Mouse (Mus musculus): ENCODE data around the gene Cacna1a.

The Cacna1a gene

DNA sequence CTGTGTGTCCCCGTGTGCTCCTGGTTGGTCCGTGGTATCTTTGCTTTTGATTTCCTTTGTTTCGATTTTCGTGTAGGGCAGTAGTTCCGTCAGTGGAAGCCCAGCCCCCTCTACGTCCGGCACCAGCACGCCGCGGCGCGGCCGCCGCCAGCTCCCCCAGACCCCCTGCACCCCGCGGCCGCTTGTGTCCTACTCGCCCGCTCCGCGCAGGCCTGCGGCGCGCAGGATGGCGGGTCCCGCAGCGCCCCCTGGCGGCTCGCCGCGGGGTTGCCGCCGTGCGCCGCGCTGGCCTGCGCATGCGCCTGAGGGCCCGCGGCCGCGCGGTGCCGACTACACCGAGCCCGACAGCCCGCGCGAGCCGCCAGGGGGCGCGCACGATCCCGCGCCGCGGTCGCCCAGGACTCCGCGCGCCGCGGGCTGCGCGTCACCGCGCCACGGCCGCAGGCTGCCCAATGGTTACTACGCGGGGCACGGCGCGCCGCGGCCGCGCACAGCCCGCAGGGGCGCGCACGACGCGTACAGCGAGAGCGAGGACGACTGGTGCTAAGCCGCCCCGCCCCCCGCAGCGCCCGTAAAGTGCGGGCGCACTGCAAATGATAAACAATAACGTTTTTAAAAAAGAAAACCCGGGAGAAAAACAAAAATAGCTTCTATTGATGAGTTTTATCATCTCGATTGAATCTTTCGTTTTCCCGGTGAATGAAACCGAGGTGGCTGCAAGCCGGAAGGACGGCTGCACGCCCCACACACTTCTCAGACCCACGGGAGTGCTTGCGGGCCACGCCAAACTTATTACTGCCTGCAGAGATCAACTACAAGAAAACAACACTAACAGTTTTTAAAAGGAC lies 251.1 kb downstream of the Cacna1a start:
- DNase-seq: peak; percentile 95 to 98

DNA sequence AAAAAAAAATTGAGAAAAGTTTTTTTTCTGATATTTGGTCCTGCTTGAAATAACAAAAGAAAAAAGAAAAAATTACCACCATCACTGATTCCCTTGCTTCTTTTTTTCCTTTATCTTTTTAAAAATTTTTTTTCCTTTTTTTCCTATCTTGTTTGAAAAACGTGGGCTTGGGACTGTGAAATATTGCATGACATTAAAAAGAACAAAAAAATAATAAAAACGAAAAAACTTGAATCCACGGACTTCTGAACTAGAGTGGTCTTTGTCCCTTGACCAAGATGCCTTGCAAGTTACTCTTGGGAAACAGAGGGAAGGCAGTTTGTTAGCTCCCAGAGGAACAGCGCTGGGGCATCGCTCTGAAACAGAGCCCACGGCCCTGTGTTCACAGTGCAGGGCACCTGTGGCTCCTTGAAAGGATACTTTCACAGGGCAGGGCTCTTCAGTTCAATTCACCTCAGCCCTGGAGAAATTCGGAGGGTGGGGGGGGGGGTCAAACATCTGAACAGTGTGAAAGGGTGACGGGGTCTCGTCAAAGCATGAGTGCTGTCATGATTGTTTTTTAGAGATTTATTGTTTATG lies 251.9 kb downstream of the Cacna1a start:
- DNase-seq: no peak

GRCm38 (mm10) chr8:84640617-84641294 lies 252.5 kb downstream of the Cacna1a start:
- no peak for DNase-seq

- DNase-seq: no peak
Observed at GRCm38 (mm10) chr8:84641578-84642361, 253.5 kb downstream of the Cacna1a start.

- DNase-seq: no peak
Observed at GRCm38 (mm10) chr8:84643019-84643418, 254.8 kb downstream of the Cacna1a start.

DNA sequence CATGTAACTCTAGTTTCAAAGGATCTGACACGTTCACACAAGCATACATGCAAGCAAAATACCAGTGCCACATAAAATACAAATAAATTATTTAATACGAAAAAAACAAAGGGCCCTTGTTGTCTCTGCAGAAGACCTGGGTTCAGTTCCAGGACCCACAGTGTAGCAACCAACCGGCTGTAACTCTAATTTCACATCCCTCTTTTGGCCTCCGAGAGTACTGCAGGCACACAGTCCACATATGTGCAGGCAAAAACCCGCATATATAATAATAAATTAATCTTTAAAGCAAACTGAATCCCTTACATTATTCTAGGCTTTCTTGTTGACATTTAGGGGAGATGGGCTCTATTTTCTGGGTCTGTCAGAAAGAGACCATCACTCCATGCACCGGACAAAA lies 258.6 kb downstream of the Cacna1a start:
- peak; percentile 32 to 36 for DNase-seq

- no peak for DNase-seq
Observed at GRCm38 (mm10) chr8:84647461-84647901, 259.2 kb downstream of the Cacna1a start.

GRCm38 (mm10) chr8:84650213-84650612 lies 262.0 kb downstream of the Cacna1a start:
- no peak for DNase-seq

DNA sequence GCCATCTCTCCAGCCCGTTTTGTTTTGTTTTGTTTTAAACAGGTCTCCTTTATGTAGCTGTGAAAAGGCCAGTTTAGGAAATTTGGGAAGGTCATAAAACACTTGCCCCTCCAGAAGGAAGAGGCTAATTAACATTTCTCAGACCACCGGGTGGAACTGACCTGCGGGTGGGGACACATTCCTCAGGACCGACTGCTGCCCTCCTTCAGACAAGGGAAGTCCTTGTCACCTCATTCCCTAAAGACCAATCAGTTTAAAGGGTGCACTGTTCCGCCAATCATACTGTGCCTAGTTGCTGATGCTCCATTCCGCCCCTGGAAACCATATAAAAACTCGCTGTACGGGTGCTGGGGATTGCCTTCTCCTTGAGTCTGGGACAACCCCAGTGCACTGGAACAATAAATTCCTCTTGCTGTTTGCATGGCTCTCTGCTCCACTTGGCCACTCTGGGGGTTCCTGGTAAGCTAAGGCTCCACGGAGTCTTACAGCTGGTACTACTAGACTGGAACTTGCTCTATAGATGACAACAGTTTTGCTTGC lies 264.9 kb downstream of the Cacna1a start:
- DNase-seq: no peak

DNA sequence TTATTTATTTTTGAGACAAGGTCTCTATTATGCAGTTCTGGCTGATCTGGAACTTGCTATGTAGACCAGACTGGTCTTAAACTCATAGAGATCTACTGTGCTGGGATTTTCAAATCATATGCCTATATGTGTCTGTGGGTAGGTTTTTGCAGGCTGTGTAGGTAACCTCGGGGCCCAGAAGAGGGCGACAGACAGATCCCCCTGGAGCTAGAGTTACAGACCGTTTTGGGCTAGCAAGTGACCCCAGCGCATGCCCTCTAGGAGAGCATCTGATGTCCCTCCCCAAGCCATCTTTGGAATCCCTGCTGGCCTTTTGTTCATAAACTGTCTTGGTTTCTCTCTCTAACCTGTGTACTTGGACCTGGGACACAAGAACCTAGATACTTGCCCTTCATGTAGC lies 266.4 kb downstream of the Cacna1a start:
- DNase-seq: peak; percentile 44 to 48

DNA sequence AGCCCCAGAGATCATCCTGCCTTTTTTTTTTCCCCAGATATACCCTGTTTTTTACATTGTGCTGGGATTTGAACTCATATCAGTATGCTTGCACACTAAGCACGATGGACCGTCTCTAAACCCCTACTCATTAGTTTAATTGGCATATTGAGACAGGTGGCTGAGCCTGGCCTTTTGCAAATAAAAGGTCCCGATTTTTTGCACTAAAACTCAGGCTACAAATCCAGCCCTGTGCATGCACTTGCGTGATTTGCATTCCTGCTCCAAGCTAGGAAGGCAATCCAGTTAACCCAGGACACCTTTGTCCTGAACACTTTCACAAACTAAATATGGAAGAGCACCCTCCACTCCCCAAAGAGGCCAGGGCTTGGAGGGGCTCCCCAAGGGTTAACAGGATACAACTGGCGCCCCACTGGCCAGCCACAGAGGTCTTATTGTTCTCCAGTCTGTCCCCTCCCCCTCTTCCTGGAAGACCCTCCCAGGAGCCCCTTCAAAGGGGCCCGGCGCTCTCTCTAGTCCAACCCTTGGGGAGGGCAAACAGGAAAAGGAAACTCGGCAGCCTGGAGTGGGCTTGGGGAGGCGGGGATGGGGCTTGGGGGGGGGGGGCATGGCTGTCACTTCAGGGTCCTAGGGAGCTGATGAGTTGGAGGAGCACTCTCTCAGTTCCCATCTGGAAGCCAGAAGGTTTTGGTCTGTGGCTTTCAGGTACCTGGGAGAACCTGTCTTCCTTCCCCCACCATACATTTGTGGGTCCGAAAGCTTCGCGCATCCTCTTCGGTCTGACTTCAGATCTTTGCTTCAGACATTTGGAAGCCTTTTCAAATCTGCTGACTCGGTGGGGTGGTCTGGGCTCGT lies 267.3 kb downstream of the Cacna1a start:
- DNase-seq: no peak

DNA sequence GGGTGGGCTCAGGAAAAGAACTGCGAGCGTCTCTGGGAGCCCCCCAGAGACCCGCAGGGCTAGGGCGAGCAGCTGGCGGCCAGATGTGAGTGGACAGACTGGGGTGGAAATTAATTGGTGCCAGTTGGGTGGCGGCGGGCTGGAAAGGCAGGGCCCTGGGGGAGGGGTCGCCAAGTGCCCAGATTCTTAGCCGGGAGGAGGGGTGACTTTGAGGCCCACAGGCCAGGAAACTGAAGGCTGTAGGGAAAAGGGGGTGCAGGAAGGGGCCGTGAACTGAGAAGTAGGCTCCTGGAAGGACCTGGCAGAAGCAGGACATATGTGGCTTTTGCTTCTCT lies 267.9 kb downstream of the Cacna1a start:
- DNase-seq: no peak

DNA sequence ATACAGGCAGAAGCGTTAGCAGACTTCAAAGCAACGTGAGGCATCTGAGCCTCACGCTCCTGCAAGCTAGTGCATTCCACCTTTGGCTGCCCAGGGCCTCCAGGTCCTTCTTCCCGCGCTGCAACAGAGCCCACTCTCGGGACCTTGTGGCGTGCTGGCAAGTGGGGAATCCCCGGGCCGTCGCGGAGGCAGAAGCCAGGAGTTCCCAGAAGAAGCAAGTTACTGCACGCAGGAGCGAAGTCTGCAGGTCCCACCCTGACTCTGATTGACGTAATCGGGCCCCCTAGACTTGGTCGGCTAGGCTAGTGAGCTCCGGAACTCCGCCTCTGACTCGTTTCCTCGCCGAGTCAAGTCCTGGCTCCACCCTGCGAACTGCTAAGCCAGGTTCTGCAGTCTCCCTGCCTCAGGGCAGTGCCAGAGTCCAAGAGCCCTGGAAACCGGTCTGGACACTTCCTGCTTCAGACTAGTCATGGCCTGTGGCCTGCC lies 268.4 kb downstream of the Cacna1a start:
- DNase-seq: peak; percentile 70 to 74

DNA sequence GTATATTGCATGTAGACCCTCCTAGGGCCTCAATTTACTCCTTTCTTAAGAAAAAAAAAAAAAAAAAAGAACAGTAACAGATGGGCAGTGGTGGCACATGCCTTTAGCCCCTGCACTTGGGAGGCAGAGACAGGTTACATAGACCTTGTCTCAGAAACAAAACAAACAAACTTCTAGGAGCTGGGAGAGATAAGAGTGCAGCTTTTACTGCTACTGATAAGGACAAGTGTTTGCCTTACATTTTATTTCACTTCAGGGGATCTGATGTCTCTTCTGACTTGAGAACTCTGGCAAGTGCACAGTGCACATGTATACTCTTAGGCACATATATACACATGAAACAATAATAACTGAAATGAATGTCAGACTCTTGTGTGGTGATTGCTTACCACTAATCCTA lies 269.0 kb downstream of the Cacna1a start:
- no peak for DNase-seq

- DNase-seq: no peak
Observed at GRCm38 (mm10) chr8:84657680-84658079, 269.4 kb downstream of the Cacna1a start.

DNA sequence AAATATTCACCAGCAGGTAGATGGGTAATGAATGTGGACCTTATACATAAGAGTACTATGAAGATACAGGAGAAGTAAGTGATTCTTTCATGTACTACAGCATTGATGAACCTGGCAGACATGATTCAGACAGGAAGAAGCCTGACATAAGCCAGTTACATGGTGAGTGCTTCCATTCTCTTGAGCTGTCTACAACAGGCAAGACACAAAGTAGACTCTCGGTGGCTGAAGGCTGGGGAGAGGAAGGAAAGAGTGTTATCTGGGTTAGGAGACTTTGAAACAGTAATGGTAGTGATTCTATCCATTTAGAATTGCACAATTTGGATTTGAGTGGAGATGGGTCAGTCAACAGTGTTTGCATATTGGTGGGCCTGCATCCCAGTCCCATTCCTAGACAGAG lies 270.7 kb downstream of the Cacna1a start:
- DNase-seq: no peak

- DNase-seq: peak; percentile 63 to 65
Observed at GRCm38 (mm10) chr8:84659936-84660818, 271.9 kb downstream of the Cacna1a start.

DNA sequence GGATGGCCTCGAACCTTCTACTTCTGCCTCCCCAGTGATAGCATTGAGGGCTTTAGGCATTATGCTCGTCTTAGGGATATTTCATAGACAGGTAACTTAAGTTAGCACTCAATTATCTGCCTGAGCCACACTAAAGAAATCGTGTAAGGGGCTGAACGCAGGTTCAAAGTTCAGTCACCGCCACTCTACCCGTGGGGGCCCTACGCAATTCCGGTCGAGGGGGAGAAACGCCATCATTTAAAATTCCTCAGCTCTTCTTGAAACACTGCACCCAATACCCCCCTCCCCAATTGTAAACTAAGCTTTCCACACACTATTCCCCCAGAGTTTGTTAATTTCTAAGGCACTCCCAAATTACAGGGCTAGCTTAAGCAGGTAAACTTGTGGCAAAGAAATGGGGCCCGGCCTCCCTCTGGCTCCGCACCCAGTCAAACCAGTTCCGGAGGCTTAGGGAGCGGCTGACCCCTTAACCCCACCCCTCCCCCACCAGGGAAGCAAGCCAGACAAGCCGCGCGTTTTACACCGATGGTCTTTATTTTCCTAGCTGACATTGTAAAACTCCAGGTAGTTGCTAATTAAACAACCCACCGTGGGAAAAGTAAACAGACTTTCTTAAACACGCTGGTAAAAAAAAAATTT lies 272.7 kb downstream of the Cacna1a start:
- peak; percentile 34 to 37 for DNase-seq

DNA sequence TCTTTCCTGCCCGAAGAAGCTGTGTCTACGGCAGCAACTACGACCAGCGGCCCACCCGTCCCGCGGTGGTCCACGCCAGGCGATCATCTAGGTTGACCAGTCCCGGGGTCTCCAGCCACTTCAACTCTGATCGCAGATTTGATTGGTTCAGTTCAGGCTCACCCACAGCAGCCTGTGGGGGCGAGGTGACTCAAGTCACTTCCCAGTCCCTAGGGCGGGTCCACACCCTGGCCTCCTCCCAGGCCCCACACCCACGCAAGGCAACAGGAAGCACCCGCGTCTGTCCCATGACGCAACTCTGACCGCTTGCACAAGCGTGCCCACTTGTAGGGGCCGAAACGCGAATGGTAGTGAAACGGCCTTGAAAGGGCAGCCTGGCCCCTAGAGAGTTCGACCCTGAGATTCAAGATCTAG lies 273.2 kb downstream of the Cacna1a start:
- peak; percentile 83 to 85 for DNase-seq

DNA sequence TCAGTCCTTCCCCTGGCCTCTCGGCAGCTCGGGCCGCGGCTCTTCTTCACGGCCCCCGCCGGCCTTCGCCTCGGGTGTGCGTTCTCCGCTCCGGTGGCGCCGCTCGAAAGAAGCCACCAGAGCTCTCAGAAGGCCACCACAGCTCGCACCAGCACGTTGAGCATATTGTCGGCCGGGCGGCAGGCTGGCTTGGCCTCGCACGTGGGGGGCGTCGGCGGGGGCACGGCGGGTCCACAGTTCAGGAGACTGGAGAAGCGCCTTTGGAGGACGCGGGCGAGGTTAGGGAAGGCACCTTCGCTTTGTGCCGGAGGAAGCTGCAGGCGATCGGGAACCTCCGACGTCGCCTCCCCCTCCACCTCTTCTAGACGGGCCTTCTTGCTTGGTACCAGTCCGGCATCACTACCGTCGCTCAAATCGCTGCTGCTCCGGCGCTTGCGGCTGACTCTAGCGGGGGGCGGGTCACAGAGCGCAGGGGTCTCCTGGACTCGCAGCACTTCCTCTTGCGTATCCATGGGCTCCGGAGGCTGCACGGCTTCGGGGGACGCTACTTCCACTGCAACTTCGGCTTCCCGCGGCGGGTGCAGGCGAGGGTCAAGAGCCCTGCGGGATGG lies 273.8 kb downstream of the Cacna1a start:
- peak; percentile 67 to 68 for DNase-seq
